Mouse (Mus musculus): Measurements from ENCODE around the gene Egfr.

Egfr gene

DNA sequence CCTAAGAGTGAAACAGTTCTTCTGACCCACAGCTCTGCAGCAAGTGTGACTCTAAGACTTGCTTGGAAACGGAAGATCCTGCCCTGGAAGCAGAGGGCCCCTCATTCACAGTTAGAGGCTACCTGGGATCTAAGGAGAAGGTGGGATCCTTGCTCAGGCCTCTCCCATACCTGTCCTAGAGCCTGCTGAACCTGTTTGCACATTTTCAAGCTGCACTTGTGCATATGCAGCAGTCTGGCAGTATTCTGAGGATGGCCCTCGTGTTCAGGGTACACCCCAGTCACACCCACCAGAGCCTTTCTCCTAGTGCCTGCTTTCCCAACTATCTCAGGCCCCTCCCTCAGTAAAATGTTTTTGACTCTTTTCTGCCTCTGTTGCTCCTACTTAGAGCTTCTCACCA lies 29.6 kb downstream of the Egfr start:
- no peak for DNase-seq

- DNase-seq, result no peak
Measured at GRCm38 (mm10) chr11:16783926-16784659, 32.1 kb downstream of the Egfr start.

GRCm38 (mm10) chr11:16792638-16793585 lies 40.9 kb downstream of the Egfr start:
- DNase-seq, result no peak

GRCm38 (mm10) chr11:16795012-16795411 lies 43.0 kb downstream of the Egfr start:
- DNase-seq, result no peak

GRCm38 (mm10) chr11:16795513-16795912 lies 43.5 kb downstream of the Egfr start:
- DNase-seq, result no peak

GRCm38 (mm10) chr11:16797456-16797855 lies 45.5 kb downstream of the Egfr start:
- DNase-seq, result no peak

DNA sequence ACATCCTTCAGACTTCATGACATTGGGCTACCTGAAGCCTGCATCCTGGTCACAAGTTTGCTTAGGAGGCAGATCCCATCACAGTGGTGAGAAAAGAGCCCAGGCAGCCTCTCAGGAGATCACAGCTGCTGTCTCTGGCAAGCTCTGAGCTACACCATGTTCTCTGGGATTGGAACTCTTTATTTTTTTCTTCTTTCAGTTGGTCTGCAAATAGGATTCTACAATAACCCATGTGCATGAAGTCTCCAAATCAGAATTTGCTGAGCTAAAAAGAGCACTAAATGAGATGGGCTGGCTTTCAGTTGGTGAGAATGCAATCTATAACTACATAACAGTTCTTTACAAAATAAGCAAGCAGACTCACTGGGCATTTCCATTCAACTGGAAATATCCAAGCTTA lies 46.1 kb downstream of the Egfr start:
- DNase-seq, result no peak

DNA sequence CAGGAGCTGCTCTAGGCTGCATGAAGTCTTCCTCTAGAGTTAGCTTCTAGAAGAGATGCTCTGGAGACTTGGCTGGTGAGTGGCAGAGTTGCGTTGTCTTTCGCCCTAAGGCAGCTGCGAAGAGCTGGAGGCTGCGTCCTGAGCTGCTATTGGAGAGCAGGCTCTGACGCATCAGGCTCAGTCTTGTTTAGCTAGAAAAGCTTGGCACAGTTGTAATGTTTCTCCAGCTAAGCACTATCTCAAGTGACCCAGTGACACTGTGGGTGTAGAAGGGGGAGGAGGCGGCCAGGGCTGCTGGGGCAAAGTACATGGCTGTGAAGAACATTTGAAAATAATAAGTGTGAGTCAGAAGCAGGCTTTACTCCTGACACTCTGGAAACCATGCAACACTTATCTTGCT lies 48.5 kb downstream of the Egfr start:
- no peak for DNase-seq

GRCm38 (mm10) chr11:16802668-16803067 lies 50.7 kb downstream of the Egfr start:
- DNase-seq, result no peak

- no peak for DNase-seq
Measured at GRCm38 (mm10) chr11:16804016-16804415, 52.0 kb downstream of the Egfr start.

DNA sequence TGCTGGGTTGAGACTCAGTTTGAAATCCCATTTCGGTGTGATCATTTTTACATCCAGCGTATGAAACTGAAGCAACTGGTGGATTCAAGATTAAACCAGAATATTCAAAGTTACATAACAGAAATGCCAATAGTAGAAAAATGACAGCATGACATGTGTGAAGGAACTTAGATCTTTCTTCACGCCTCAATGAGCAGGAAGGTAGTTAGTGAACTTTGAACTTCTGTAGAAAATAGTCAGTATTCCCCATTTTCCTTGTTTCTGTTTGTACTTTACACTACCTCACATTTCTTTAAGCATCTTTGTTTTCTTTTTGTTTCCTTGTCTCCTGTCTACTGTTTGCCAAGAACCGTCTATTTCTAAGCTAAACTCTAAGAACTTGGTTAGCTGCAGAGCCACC lies 53.9 kb downstream of the Egfr start:
- DNase-seq, result no peak

DNA sequence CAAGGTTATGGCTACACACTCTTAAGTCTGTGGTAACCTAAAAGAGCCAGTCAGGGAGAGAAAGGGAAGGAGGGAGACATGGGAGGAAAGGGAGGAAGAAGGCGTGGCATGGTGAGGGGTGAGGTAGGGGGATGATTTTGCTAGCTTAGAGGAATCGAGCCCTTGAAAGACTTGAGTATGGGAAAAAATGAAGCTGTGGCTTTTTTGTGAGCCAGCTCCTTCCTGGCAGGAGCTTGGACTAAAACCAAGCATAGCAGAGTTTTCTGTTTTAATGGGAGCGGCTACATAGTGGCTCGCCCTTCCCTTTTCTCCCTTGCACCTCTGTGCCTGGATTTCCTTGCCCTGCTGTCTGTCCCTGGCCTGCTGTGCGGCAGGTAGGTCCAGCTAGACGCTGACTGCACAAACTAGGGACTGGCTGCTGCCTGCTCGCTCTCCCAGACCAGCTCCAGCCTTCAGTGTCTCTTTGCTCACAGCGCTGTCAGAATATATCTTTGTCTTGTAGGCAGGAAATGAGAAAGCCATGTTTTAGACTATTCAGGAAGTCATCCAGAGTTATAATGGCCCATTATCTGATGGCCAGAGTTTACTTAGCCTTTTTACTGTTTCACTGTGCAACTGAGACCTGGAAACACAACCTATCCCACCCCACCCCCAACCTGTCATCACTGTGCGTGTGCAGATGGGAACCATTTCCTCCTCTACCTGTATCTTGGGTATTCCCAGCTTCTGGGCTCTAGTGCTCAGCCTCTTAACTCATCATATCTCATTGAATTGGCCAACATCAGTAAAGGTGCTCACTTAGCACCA lies 57.4 kb downstream of the Egfr start:
- DNase-seq, result no peak

DNA sequence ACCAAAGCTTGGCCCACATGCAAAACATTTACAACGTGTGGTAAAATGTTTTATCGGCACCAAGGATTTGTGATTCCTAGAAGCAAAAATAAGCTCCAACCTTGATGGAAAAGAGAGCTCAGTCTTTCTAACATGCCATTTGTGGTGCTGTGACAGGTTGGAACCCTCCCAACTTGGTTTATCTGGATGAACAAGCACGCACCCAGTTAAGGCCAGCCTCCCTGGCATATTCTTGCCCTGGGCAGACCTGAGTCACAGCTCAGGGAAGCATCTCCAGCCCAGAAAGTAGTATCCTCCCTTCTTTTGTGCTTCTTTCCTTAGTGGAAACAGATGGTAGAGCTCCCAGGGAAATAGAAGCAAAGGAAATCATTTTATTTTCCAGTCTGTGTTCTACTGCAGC lies 58.1 kb downstream of the Egfr start:
- no peak for DNase-seq

- no peak for DNase-seq
Measured at GRCm38 (mm10) chr11:16813298-16813697, 61.3 kb downstream of the Egfr start.

DNA sequence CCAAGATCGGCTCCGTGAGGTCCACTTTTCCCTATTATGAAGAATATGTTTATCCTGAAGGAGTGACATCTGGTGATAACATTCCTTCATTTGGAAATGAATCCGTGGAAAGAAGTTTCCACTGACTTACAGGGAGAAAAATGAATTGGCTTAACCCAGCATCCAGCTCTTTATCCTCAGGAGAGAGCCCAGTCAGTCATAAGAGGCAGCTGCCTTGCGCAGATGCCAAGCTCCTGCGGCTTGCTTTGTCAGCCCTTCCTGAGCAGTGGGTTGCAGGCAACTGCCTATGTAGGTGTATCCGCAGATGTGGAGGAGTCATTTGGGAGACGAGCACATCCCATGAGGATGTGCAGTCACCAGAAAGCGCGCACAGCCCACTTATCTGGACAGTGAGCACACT lies 64.4 kb downstream of the Egfr start:
- no peak for DNase-seq

- no peak for DNase-seq
Measured at GRCm38 (mm10) chr11:16817336-16818034, 65.5 kb downstream of the Egfr start.

GRCm38 (mm10) chr11:16819424-16819823 lies 67.4 kb downstream of the Egfr start:
- DNase-seq, result no peak

GRCm38 (mm10) chr11:16820138-16820537 lies 68.1 kb downstream of the Egfr start:
- no peak for DNase-seq

DNA sequence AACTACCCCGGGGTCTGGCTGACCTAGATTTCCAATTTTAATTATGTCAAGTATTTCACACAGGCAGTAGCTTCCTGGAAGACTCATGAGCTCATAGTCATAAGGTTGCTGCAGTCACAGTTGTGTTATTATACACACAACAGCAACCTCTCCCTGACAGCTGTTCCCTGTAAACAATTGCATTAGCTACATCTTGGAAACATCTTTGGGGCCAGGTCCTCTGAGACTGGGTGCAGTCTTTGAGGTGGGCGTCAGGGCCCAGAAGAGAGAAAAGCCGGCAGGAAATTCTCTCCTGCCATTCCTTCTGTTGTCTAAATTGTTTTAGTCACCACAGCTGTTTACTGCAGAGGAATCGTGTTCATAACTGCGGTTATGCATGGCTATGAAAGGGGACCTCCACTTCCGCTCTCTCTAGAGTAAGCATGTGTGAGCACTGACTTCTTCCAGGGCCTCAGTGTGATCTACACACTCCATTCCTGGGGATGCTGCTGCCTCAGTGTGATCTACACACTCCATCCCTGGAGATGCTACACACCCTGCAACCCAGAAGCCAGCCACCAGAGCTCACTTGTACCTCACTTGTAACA lies 69.8 kb downstream of the Egfr start:
- DNase-seq, result no peak

GRCm38 (mm10) chr11:16823830-16824545 lies 72.0 kb downstream of the Egfr start:
- no peak for DNase-seq

DNA sequence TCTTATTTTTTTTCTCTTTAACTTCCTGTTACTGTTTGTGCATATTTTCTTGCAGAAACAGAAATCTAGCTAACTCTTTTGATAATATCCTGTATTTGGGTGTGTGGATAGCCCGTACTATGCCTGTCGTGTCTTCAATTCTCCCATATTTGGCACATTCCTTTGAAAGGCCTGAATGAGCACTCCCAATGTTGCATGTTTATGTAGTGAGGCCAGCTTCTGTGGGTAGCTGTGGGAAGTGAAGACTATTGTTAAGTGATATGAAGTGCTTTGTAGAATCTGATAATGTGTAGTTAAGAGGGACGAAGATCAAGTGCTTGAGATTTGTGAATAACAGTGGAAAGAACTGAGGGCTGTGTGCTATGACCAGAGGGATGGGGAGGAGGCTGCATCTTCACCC lies 77.5 kb downstream of the Egfr start:
- no peak for DNase-seq

Measured in cerebellum, adult 8-10 months (tissue).